ENCODE assay signal across 11 mouse cellular contexts in genomic region chr5:75247070-75247740, GRCm38 (mm10).
DNase-seq lines count a peak whose midpoint lies in the region; ATAC-seq lines count a peak whose summit lies in the region.
"Had no signal": no experiment of that assay in that cellular context is flagged by ENCODE, and none has a peak within 500 bp of the region (broad histone marks: within the 10 kb centered on the region; RNA-seq: fewer than 3 reads in every experiment).

No protein-coding gene starts in this region.

- peak; percentile 27; the same call in 1 of the 2 replicates for ATAC-seq in midbrain, embryonic 14.5 days (ENCODE audit: low FRiP score, low TSS enrichment)
- ATAC-seq: lung, postnatal 0 days had no signal

- H3K9ac ChIP-seq in midbrain, embryonic 14.5 days (replicated peaks; ENCODE audit: low read length), result 0 out of 2 replicates have a peak overlapping the region, but pooled peaks have one; percentile 6

- H3K4me1 ChIP-seq in midbrain, embryonic 14.5 days (ENCODE audit: control insufficient read depth, insufficient read depth, low read length), result peaks cover 5% of the 10 kb centered on the region; the same call in 1 of the 2 replicates
- no peaks in the 10 kb centered on the region for H3K4me1 ChIP-seq in midbrain, embryonic 10.5 days

- no peaks in the 10 kb centered on the region for H3K36me3 ChIP-seq in midbrain, embryonic 14.5 days (ENCODE audit: control insufficient read depth, insufficient read depth, low read length)
- H3K36me3 ChIP-seq in midbrain, embryonic 10.5 days, result no peaks in the 10 kb centered on the region

- no peaks in the 10 kb centered on the region for H3K27me3 ChIP-seq in midbrain, embryonic 14.5 days (ENCODE audit: control insufficient read depth, insufficient read depth, low read length)
- no peaks in the 10 kb centered on the region for H3K27me3 ChIP-seq in midbrain, embryonic 10.5 days (ENCODE audit: low read depth, poor library complexity, severe bottlenecking)

- peak overlapping the region; percentile 26; the same call in 1 of the 2 replicates for H3K27ac ChIP-seq in midbrain, embryonic 14.5 days (replicated peaks; ENCODE audit: low read depth, low read length)
- no peak overlapping the region for H3K27ac ChIP-seq in midbrain, embryonic 10.5 days (replicated peaks)

- DNase-seq in cerebellum, postnatal 10 days, result peak; percentile 49 to 70
- no peak for DNase-seq in cerebellum, adult 11-12 months
- peak; percentile 63 for DNase-seq in midbrain, embryonic 14.5 days
- no peak for DNase-seq in midbrain, embryonic 10.5 days (ENCODE audit: low spot score)
- peak; percentile 39 for DNase-seq in left cerebral cortex, postnatal 4 days
- DNase-seq in right cerebral cortex, postnatal 4 days, result peak; percentile 44
- DNase-seq in gastrocnemius, postnatal 25 days, result no peak
- no peak for DNase-seq in embryo, embryonic 10 days (ENCODE audit: low spot score)
- DNase-seq: kidney, adult 9 months; thymus, postnatal 25 days had no signal

- peak overlapping the region; percentile 38 for H3K4me2 ChIP-seq in midbrain, embryonic 14.5 days (ENCODE audit: low read length)

- H3K4me3 ChIP-seq in midbrain, embryonic 14.5 days (replicated peaks; ENCODE audit: low read depth, low read length), result no peak overlapping the region
- H3K4me3 ChIP-seq in midbrain, embryonic 10.5 days, result no peak overlapping the region

- intact Hi-C loops in left cerebral cortex, postnatal 4 days (cut with DNase I), result no loop called here

- 62% methylated on average over 25 of the region's 25 CpGs for whole genome bisulfite sequencing in midbrain, embryonic 14.5 days
- WGBS in midbrain, embryonic 10.5 days, result 84% methylated on average over 25 of the region's 25 CpGs

- H3K9me3 ChIP-seq in midbrain, embryonic 14.5 days (ENCODE audit: control insufficient read depth, low read length), result no peaks in the 10 kb centered on the region
- no peaks in the 10 kb centered on the region for H3K9me3 ChIP-seq in midbrain, embryonic 10.5 days (replicated peaks)

Comparison
In these comparisons a context has a peak if more than half of its experiments do, and no peak if none do; other contexts are left out.
1. DNase-seq: peak in cerebellum, postnatal 10 days (2 of 2), midbrain, embryonic 14.5 days (single experiment), left cerebral cortex, postnatal 4 days (single experiment) and right cerebral cortex, postnatal 4 days (single experiment); none in cerebellum, adult 11-12 months (single experiment), midbrain, embryonic 10.5 days (single experiment), gastrocnemius, postnatal 25 days (single experiment) and embryo, embryonic 10 days (single experiment).